Mouse (Mus musculus) frontal cortex, postnatal 25 days (tissue): ENCODE measurements around the gene Ap1m1.

Source experiments
- DNase-seq, 2 experiments: peaks; one replicate each; pipeline ENCODE4 v3.0.0; 2022; ENCODE audit warnings: low spot score in 2 of 2

The Ap1m1 gene

DNA sequence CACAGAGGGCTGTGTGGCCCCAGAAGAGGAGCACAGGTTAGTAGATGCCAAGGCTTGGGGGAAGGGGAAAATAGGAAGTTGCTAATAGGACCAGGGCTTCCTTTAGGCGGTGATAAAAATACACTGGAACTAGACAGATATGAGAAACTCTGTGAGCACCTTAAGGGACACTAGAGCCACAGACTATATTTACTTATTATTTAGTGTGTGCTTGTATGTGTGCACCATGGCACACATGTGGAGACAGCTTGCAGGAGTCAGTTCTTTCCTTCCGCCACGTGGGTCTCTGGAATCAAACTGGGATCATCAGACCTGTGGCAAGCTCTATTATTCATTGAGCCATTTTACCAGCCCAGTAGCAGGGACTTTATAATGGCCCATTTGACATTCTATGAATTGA, 55.3 kb downstream of the Ap1m1 start:
- no peak for DNase-seq

DNA sequence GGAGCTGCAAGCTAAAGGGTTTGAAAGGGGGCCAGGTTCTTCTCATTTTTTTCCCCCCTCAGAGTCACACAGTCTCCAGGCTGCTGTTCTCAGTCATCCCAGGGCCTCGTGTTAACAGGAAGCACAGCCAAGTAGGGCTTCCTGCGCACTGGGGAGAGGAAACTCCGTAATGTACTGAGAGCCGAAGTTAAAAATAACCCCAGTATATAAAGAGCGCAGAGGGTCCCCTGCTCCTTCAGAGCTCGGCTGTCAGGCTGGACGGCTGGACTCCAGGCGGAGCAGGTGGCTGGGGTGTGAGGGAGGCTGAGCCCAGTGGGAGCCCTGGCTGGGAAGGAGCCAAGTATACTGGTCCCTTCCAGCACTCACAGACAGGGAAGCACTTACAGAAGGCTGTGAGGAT, 55.9 kb downstream of the Ap1m1 start:
- peak in 1 of 2 experiments; percentile 39 for DNase-seq

DNA sequence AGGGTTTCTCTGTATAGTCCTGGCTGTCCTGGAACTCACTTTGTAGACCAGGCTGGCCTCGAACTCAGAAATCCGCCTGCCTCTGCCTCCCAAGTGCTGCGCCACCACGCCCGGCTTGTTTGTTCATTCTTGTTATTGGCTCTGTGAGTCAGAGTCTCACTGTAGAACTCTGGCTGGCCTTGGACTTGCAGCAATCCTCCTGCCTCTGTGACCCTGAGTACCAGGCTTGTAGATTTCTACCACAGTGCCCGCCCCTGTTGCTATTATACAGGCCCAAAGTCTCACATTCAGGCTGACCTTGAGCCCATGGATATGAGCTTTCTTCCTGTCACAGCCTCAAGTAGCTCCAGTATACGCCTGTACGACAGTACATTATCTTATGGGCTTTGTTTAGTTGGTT, 56.7 kb downstream of the Ap1m1 start:
- DNase-seq = no peak

DNA sequence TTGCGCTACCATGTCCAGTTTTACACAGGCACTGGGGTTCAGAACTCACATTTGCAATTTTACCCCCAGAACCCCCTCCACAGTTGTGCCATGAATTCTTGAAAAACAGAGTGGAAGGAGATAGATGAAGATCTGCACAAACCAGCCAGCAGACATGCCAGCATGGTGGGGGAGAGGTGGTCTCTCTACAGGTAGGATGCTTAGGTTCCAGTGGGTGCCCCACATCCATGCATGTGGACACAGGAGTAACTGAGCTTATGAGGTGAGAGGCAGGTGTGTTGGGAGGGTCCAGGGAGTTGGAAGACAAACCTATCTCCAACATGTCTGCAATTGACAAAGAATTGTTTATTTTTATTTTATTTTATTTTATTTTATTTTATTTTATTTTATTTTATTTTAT, 59.1 kb downstream of the Ap1m1 start:
- DNase-seq = no peak

DNA sequence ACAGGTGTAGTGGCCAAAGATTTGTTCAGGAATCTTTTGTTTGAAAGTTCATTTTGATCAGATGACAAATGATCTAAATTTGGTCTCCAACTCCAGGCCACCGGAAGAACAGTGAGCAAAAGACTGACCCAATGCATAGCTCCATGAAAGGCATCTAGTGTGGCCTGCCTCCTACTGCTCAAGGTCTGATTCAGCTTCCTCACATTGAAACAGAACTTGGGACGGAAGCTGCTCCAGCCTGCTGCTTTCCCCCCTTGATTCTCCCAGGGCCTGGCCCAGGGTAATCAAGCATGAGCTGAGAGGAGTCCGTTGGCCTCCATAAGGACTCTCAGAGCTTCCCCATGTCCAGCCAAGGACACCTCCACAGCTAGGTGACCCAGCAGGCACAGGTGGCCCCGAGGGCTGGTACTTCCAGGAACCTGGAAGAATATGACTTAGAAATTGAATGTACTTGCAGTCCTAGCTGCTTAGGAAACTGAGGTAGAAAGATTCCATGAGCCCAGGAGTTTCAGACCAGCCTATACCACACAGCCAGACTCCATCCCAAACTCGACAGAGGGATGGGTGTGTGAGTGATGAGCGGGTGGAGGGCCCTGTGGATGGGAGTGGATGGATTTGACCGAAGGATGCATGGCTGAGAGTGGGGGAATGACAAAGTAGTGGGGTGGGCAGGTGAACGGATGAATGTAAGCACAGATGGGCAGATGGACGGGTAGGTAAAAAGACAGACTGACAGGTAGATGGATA, 61.0 kb downstream of the Ap1m1 start:
- no peak for DNase-seq

DNA sequence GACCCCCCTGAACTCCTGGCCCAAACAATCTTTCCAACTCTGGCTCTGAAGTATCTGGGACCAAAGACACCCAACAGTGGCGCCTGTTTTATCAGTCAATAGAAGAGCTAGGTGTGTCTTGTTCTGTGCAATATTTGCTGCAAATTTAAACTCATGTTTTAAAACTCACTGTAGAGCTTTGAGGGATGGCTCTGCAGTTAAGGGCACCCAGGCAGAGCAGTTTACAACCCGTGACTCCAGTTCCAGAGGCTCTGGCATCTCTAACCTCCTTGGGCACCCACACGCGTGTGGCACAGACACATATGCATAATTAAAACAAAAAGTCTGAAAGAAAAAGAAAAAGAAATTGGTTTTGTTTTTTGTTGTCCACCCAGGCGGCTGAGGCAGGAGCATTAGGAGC, 61.7 kb downstream of the Ap1m1 start:
- DNase-seq = no peak

DNA sequence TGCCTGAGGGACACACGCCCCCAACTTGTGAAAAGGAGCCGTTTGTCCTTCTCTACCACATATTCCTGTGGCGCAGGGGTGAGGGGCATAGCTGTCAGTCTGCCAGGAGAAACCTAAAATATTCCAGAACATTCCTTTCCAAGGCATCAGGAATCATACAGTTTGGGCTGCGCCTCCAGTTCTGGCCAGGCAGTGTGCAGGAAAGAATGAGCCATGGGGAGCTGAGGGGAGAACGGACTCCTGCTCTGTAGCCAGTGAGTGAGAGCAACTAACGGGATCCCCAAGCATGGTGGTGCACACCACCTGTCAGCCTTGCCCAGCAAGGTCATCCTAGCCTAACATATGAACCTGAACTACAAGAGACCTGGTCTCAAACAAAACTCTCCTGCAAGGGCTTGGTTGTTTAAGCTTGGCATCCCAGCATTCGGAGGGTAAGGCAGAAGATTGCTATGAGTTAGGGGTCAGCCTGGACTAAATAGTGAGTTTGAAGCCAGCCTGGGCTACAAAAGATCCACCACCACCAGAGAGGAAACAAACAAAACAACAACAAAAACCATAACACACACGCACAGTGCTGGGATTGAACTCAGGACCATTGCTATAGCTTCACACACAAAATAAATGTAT, 63.3 kb downstream of the Ap1m1 start:
- DNase-seq = no peak

DNA sequence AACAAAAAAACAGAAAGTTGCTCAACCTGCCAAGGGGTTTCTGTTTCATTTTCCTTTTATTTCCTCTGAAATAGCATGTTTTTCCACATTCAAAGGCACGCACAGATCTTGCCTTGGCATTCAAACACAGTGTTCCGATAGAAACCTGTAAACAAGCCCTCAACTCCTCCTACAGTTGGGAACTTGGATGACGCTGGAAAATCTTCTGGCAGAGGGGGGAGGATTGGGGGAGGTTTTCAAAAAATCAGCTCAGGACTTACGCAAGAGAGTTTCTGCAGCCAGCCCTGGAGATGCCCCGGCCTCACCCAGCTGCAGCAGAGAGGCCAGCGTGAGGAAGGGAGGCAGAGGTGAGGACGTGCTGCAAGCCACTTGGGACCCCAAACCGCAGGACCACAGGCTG, 63.8 kb downstream of the Ap1m1 start:
- no peak for DNase-seq

DNA sequence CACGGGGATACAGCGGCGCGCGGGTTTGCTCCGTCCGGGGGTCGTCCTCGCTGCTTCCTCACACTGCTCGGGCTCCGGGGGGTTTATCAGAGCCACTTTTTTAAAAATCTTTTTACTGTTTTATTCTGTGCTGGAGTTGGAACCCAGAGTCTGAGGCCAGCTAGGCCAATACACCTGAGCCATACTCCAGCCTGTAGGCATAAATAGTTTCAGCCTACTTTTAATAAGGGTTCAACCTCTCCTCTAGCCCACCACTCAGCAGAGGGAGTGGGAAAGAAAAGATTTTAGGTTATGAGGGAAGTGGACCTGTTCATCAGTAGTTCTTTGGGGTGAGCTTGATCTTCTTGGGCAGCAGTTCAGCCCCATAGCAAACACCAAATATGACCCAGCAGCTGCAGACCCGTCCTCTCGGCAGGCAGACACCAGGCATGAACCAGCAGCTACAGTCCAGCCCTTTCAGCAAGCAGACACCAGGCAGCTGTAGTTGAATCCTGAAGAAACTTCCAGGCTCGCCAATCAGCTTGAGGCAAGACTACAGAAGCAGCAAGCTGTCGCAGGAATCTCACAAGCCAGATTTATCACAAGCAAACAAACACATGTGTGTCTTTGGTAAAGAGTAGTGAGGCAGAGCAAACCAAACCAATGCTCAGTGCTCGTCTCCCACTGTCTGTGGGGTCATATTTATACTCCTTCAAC, 65.5 kb downstream of the Ap1m1 start, which contains the start of gene Gm10282:
Gene Gm10282 (minus strand): TSS at position 51 of the 696 bp plus-strand sequence.
- DNase-seq = no peak

DNA sequence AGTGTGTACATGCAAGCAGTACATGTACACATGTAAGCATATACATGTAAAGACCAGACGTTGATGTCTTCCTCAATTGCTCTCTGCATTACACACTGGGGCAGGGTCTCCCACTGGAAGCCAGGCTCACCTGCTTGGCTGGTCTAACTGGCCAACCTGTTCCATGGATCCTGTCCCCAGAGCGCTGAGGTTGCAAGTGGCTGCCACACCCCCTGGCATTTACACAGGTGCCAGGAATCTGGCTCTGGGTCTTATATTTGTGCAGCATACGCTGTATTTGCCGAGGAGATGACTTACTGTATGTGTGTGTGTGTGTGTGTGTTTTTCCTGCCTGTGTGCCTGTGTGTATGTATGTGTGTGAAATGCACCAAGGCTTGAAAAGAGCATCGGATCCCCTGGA, 67.1 kb downstream of the Ap1m1 start:
- no peak for DNase-seq
